Mouse (Mus musculus) limb, embryonic 14.5 days (tissue): ENCODE data around the gene Dnajc27. TPM values are rescaled to one million over a fixed set of nuclear protein-coding genes. Genes with fewer than 3 reads are reported as not detected.

Experiments used
- ATAC-seq: fragments of 200-750 bp; cut with Nextera tagmentation; 2 replicates; pipeline ENCODE4 v1.8.0; 2017; ENCODE audit warnings: low read depth, moderate number of reproducible peaks, moderate TSS enrichment; ENCODE audit not compliant: low FRiP score
- DNase-seq: peaks from one replicate; pipeline ENCODE4 v3.0.0-alpha.2; 2015; ENCODE audit warnings: low spot score
- H3K27ac ChIP-seq: fragments of 300-500 bp; sonication (generic); replicated peaks from 2 replicates; pipeline ENCODE4 v1.5.1; 2014; ENCODE audit warnings: low read depth, mild to moderate bottlenecking, low read length, moderate library complexity, mixed read lengths
- H3K27me3 ChIP-seq: fragments of 300-500 bp; sonication (generic); 2 replicates; pipeline ENCODE4 v1.6.1; 2014; ENCODE audit warnings: low read length, mixed read lengths; ENCODE audit not compliant: control insufficient read depth, insufficient read depth
- H3K36me3 ChIP-seq: fragments of 300-500 bp; sonication (generic); 2 replicates; pipeline ENCODE4 v1.6.1; 2014; ENCODE audit warnings: mild to moderate bottlenecking, low read length, moderate library complexity, mixed read lengths; ENCODE audit not compliant: control insufficient read depth, insufficient read depth
- H3K4me1 ChIP-seq: fragments of 300-500 bp; sonication (generic); 2 replicates; pipeline ENCODE4 v1.6.1; 2014; ENCODE audit warnings: antibody characterized with exemption, low read length, mixed read lengths; ENCODE audit not compliant: control insufficient read depth, insufficient read depth
- H3K4me2 ChIP-seq: fragments of 300-500 bp; sonication (generic); replicated peaks from 2 replicates; pipeline ENCODE4 v1.6.1; 2014; ENCODE audit warnings: low read depth, mild to moderate bottlenecking, low read length, moderate library complexity; ENCODE audit not compliant: severe bottlenecking
- H3K4me3 ChIP-seq: fragments of 300-500 bp; sonication (generic); replicated peaks from 2 replicates; pipeline ENCODE4 v1.5.1; 2014; ENCODE audit warnings: low read length
- H3K9ac ChIP-seq: fragments of 300-500 bp; sonication (generic); 2 replicates; pipeline ENCODE4 v1.6.1; 2014; ENCODE audit warnings: mild to moderate bottlenecking, low read depth, low read length, moderate library complexity; ENCODE audit not compliant: severe bottlenecking
- H3K9me3 ChIP-seq: fragments of 300-500 bp; sonication (generic); 2 replicates; pipeline ENCODE4 v1.6.1; 2016; ENCODE audit warnings: low read length; ENCODE audit not compliant: control insufficient read depth
- POLR2A ChIP-seq: fragments of 200-500 bp; IDR thresholded peaks from 2 replicates; pipeline ENCODE4 v1.8.0; 2012; ENCODE audit warnings: inconsistent platforms, mild to moderate bottlenecking, moderate library complexity, borderline replicate concordance; ENCODE audit not compliant: insufficient read depth, insufficient read length; ENCODE audit errors: extremely low read depth
- WGBS: fragments of 180-500 bp; shearing (Covaris S2); extraction: QIAGEN DNeasy Blood & Tissue Kit; methylation state at CpG from one replicate; pipeline ENCODE4 v1.1.7; 2014; 5-methylcytosine and 5-hydroxymethylcytosine counted together
- polyA plus RNA-seq, 2 experiments: library from polyadenylated mRNA; depleted of rRNA in 1 of 2; stranded (reverse) in 1 of 2; unstranded in 1 of 2; fragments of >200 nt; fragmentation: Nextera tagmentation in 1 of 2; extraction: Ambion mirVana in 1 of 2; gene quantifications; 2 replicates each; pipeline versions ENCODE4 v1.2.1 to v1.2.3; 2012 to 2014

Dnajc27 gene
- polyA plus RNA-seq, 2 experiments, result 8.0 to 12.4 TPM

DNA sequence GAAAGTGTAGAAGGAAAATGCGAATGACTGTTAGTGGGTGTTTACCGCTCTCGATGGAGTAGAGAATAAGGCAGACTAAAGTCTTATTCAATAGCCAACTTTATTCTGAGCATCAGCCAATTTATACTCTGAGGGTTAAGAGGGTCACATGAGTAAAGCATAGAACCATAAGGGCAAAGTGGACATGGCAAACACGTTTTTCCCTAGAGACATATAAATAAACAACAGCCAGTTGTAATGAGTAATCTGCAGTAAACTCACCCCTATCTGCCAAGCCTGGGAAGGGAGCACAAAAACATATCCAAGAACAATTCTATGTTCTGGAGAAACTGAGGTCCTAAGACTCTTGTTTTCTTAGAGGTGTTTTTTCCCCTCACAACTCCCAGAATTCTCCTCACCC, 13.8 kb upstream of the Dnajc27 start:
- ATAC-seq (no peak), DNase-seq (no peak)
- Histone ChIP-seq H3K27ac (no peak overlapping the region), H3K9me3 (no peaks in the 10 kb centered on the region), H3K27me3 (no peaks in the 10 kb centered on the region), H3K36me3 (no peaks in the 10 kb centered on the region), H3K4me3 (no peak overlapping the region), H3K9ac (no peak overlapping the region), H3K4me1 (no peaks in the 10 kb centered on the region), H3K4me2 (no peak overlapping the region)
- 76% methylated on average over 4 of the region's 4 CpGs for WGBS
- TF ChIP-seq POLR2A, result no peak

DNA sequence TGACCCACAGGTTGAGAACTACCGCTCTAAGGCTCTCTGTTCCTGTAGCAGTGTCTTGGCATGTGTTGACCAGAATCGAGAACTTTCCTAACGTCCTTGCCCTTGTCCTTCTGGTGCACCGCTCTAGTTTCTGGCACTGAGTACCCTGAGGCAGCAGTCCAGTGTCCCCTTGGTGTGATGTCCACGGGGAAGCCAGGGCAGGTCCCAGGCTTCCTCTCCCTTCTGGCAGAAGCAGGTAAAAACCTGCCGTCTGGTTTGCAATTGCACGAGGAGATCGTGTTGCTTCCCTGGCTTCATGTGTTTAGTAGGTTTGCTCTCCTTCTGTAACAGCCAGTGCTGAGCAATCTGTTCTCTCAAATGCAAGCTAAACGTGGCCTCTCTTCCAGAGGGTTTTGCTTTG, 10.7 kb upstream of the Dnajc27 start:
- Histone ChIP-seq H3K9ac (no peak overlapping the region), H3K4me3 (no peak overlapping the region), H3K27me3 (no peaks in the 10 kb centered on the region), H3K36me3 (no peaks in the 10 kb centered on the region), H3K4me2 (no peak overlapping the region), H3K27ac (no peak overlapping the region), H3K9me3 (no peaks in the 10 kb centered on the region), H3K4me1 (no peaks in the 10 kb centered on the region)
- no peak for TF ChIP-seq POLR2A
- no peak for DNase-seq
- ATAC-seq, result no peak
- WGBS, result 68% methylated on average over 9 of the region's 9 CpGs

GRCm38 (mm10) chr12:4075407-4075806, 7.0 kb upstream of the Dnajc27 start:
- Histone ChIP-seq H3K4me2 (no peak overlapping the region), H3K4me3 (no peak overlapping the region), H3K27ac (no peak overlapping the region), H3K36me3 (no peaks in the 10 kb centered on the region), H3K4me1 (no peaks in the 10 kb centered on the region), H3K9me3 (no peaks in the 10 kb centered on the region), H3K9ac (no peak overlapping the region), H3K27me3 (no peaks in the 10 kb centered on the region)
- 68% methylated on average over 8 of the region's 8 CpGs for whole genome bisulfite sequencing
- no peak for TF ChIP-seq POLR2A
- DNase-seq (no peak), ATAC-seq (no peak)

DNA sequence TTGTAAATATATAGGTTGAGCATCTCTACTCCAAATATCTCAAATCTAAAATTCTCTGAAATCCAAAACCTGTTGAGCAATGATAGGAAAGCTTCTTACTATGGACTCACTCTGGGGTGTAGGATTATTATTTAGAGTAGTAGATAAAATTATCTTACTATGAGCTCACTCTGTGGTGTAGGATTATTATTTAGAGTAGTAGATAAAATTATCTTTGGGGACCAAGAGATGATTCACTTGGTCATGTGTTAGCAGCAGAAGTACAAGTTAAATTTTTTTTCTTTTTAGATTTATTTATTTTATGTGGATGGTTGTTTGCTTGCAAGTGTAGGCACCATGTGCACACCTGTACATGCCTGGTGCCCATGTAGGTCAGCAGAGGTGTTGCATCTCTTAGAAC, 6.0 kb upstream of the Dnajc27 start:
- H3K4me1 ChIP-seq, result no peaks in the 10 kb centered on the region
- DNase-seq, result no peak
- no peaks in the 10 kb centered on the region for H3K9me3 ChIP-seq
- H3K27me3 ChIP-seq, result no peaks in the 10 kb centered on the region
- H3K27ac ChIP-seq, result no peak overlapping the region
- no peak overlapping the region for H3K4me3 ChIP-seq
- no peak for ATAC-seq
- TF ChIP-seq POLR2A, result no peak
- H3K36me3 ChIP-seq, result no peaks in the 10 kb centered on the region
- no peak overlapping the region for H3K9ac ChIP-seq
- H3K4me2 ChIP-seq, result no peak overlapping the region

DNA sequence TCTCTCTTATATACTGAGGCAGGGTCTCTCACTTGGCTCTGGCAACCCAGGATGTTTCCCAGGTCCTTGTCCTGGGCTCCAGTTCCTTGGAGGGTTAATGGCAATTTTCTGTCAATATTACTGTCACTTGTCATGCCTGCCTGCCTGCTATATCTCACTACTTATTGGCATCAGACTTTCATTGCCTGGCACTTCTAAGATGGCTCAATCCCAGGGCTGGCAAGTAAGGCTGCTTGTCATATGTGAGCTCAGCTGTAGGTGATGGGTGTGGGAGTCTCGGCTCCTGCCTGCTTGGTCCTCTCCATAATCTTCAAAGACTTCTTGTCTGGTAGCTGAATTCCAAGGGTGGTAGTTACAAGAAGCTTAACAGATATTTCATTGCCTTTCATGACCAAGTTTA, 4.3 kb upstream of the Dnajc27 start:
- TF ChIP-seq POLR2A, result no peak
- H3K9ac ChIP-seq, result no peak overlapping the region
- no peak overlapping the region for H3K4me3 ChIP-seq
- H3K9me3 ChIP-seq, result no peaks in the 10 kb centered on the region
- 21% methylated on average over 1 of the region's 1 CpGs for WGBS
- DNase-seq (no peak), ATAC-seq (no peak)
- no peak overlapping the region for H3K4me2 ChIP-seq
- no peaks in the 10 kb centered on the region for H3K4me1 ChIP-seq
- no peaks in the 10 kb centered on the region for H3K36me3 ChIP-seq
- H3K27me3 ChIP-seq, result no peaks in the 10 kb centered on the region
- no peak overlapping the region for H3K27ac ChIP-seq

- ATAC-seq (no peak), DNase-seq (peak; percentile 80)
- Histone ChIP-seq H3K4me1 (no peaks in the 10 kb centered on the region), H3K4me3 (no peak overlapping the region), H3K4me2 (no peak overlapping the region), H3K27ac (no peak overlapping the region), H3K36me3 (no peaks in the 10 kb centered on the region), H3K9ac (no peak overlapping the region), H3K9me3 (no peaks in the 10 kb centered on the region), H3K27me3 (no peaks in the 10 kb centered on the region)
- TF ChIP-seq POLR2A, result no peak
- 0% methylated on average over 2 of the region's 2 CpGs for WGBS
Measured at GRCm38 (mm10) chr12:4080311-4080710, 2.1 kb upstream of the Dnajc27 start.
